Mouse (Mus musculus): ENCODE measurements at regions not wholly inside any gene's neighbourhood (a gene's known extent, or its start where the extent isn't known, plus 50 kb on each side); places are given as distances from the start of the nearest gene placed in this dataset.
"Not testable (repeated sequence)": the region's sequence is repeated elsewhere in the genome, so short reads cannot be mapped to it uniquely, and the experiment has no call there.

GRCm38 (mm10) chr8:112238681-112239080, 223.8 kb upstream of the Gm6793 start:
- H3K4me3 ChIP-seq (ENCODE audit: insufficient read depth, low read length) = no peak overlapping the region
- no peak overlapping the region for H3K27ac ChIP-seq (ENCODE audit: insufficient read depth, low read length)
- no peaks in the 10 kb centered on the region for H3K4me1 ChIP-seq (ENCODE audit: control insufficient read depth, insufficient read depth, low read length)
- TF ChIP-seq CTCF (IDR thresholded peaks at IDR 0.05; ENCODE audit: borderline replicate concordance, insufficient read depth, low read length) (no peak), POLR2A (IDR thresholded peaks at IDR 0.05; ENCODE audit: low read depth, low read length) (no peak)

DNA sequence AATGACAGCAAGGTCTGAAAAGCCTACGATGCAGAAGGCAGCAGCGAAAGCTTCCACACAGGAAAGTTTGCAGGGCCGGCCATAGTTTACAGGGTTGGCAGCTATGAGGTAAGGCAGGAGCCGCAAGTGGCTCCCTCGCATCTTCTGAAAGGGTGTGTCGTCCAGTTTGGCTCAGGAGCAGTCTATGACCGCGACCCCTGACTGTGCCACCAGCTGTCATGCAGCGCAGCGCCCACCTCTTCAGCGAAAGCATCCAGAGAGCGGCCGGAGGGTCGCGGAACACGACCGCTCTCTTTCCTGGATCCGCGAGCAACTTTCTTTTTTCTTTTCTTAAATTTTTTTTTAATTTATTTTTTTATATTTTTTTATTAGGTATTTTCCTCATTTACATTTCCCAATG, 221.9 kb upstream of the Gm6793 start:
- not testable (repeated sequence) for H3K4me3 ChIP-seq (ENCODE audit: insufficient read depth, low read length); H3K4me1 ChIP-seq (ENCODE audit: control insufficient read depth, insufficient read depth, low read length); H3K27ac ChIP-seq (ENCODE audit: insufficient read depth, low read length)

GRCm38 (mm10) chr8:112219656-112220055, 204.8 kb upstream of the Gm6793 start:
- H3K4me3 ChIP-seq (ENCODE audit: insufficient read depth, low read length) = no peak overlapping the region
- no peak overlapping the region for H3K27ac ChIP-seq (ENCODE audit: insufficient read depth, low read length)
- no peaks in the 10 kb centered on the region for H3K4me1 ChIP-seq (ENCODE audit: control insufficient read depth, insufficient read depth, low read length)
- TF ChIP-seq POLR2A (IDR thresholded peaks at IDR 0.05; ENCODE audit: low read depth, low read length) (no peak), CTCF (IDR thresholded peaks at IDR 0.05; ENCODE audit: borderline replicate concordance, insufficient read depth, low read length) (no peak)

DNA sequence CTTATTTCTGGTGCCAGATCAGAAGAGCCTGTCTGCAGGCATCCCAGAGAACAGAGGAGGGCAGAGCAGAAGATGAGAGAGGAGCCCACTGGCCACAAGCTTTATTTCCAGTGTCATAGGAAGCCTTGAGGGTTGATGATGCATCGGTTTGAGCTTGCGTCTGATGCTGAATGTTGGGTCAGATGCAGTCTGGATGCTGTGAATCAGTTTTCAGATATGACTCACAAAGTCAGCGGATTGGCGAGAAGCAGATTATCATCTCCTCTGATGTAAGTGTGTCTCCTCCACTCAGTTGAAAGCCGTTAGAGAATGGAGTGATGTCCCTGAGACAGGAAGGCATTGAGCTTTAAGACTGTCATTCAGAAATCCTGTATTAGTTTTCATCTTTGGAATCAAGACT, 197.3 kb upstream of the Gm6793 start:
- no peak overlapping the region for H3K4me3 ChIP-seq (ENCODE audit: insufficient read depth, low read length)
- H3K27ac ChIP-seq (ENCODE audit: insufficient read depth, low read length) = no peak overlapping the region
- TF ChIP-seq CTCF (IDR thresholded peaks at IDR 0.05; ENCODE audit: borderline replicate concordance, insufficient read depth, low read length) (no peak), POLR2A (IDR thresholded peaks at IDR 0.05; ENCODE audit: low read depth, low read length) (no peak)
- no peaks in the 10 kb centered on the region for H3K4me1 ChIP-seq (ENCODE audit: control insufficient read depth, insufficient read depth, low read length)

DNA sequence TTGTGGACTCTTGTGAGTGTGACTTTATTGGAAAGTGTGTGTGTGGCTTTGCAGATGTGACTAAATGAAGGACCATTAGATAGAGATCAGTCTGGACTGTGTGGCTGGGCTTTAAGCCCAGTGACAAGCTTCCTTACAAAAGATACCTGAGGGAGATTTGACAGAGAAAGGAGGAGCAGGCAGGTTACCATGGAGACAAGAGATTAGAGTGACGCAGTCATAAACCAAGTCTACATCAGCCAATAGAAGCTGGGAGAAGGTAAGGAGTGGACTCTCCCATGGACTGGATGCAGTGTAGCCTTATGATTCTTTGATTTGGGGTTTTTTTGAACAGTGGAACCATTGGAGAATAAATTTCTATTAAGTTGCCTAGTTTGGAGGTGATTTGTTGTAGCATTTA, 181.6 kb upstream of the Gm6793 start:
- H3K4me1 ChIP-seq (ENCODE audit: control insufficient read depth, insufficient read depth, low read length) = no peaks in the 10 kb centered on the region
- no peak overlapping the region for H3K27ac ChIP-seq (ENCODE audit: insufficient read depth, low read length)
- H3K4me3 ChIP-seq (ENCODE audit: insufficient read depth, low read length) = no peak overlapping the region
- no peak for TF ChIP-seq CTCF (IDR thresholded peaks at IDR 0.05; ENCODE audit: borderline replicate concordance, insufficient read depth, low read length)
- no peak for TF ChIP-seq POLR2A (IDR thresholded peaks at IDR 0.05; ENCODE audit: low read depth, low read length)

DNA sequence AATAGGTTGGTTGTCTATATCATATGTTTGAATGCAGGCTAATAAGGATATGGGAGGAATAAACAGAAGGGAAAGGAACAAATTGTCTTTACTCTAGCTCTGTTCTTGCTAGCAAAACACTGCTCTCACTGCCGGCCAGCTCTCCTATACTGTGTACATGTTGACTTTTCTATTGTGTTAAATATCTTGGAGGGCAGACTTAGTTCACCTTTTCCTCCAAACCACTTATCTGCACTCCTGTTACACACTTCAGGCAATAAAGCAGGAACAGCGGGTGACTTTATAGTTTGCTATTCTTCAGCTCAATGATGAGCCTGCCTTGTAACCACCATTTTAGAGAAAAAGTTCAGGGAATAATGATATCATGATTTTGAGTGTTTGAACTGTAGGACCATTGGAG, 181.0 kb upstream of the Gm6793 start:
- H3K27ac ChIP-seq (ENCODE audit: insufficient read depth, low read length) = no peak overlapping the region
- no peak for TF ChIP-seq CTCF (IDR thresholded peaks at IDR 0.05; ENCODE audit: borderline replicate concordance, insufficient read depth, low read length)
- TF ChIP-seq POLR2A (IDR thresholded peaks at IDR 0.05; ENCODE audit: low read depth, low read length) = no peak
- no peaks in the 10 kb centered on the region for H3K4me1 ChIP-seq (ENCODE audit: control insufficient read depth, insufficient read depth, low read length)
- no peak overlapping the region for H3K4me3 ChIP-seq (ENCODE audit: insufficient read depth, low read length)

GRCm38 (mm10) chr8:112191846-112192245, 177.0 kb upstream of the Gm6793 start:
- Histone ChIP-seq H3K4me3 (ENCODE audit: insufficient read depth, low read length) (no peak overlapping the region), H3K4me1 (ENCODE audit: control insufficient read depth, insufficient read depth, low read length) (no peaks in the 10 kb centered on the region), H3K27ac (ENCODE audit: insufficient read depth, low read length) (no peak overlapping the region)
- TF ChIP-seq POLR2A (IDR thresholded peaks at IDR 0.05; ENCODE audit: low read depth, low read length) = no peak
- TF ChIP-seq CTCF (IDR thresholded peaks at IDR 0.05; ENCODE audit: borderline replicate concordance, insufficient read depth, low read length) = no peak

DNA sequence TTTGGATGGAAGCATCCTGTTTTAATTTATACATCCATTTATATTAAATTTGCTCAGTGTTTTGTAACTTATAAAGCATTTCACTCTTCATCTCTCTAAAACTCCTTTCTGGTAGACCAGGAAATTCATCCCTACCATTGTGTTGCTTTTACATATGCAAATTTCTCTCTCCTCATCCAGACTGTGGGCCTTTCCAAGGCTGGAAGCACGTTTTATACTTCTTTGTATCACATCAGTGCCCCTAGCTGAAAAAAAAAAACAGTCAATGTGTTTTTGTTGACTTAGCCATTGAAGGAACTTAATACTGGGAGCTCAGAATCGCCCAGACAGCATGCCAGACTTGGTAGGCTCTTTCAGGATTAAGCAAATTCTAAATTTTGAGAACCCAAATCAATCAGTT, 174.9 kb upstream of the Gm6793 start:
- TF ChIP-seq CTCF (IDR thresholded peaks at IDR 0.05; ENCODE audit: borderline replicate concordance, insufficient read depth, low read length) (no peak), POLR2A (IDR thresholded peaks at IDR 0.05; ENCODE audit: low read depth, low read length) (no peak)
- Histone ChIP-seq H3K4me3 (ENCODE audit: insufficient read depth, low read length) (no peak overlapping the region), H3K27ac (ENCODE audit: insufficient read depth, low read length) (no peak overlapping the region), H3K4me1 (ENCODE audit: control insufficient read depth, insufficient read depth, low read length) (no peaks in the 10 kb centered on the region)

GRCm38 (mm10) chr8:112170184-112170583, 155.3 kb upstream of the Gm6793 start:
- H3K4me3 ChIP-seq (ENCODE audit: insufficient read depth, low read length) = no peak overlapping the region
- H3K4me1 ChIP-seq (ENCODE audit: control insufficient read depth, insufficient read depth, low read length) = no peaks in the 10 kb centered on the region
- TF ChIP-seq POLR2A (IDR thresholded peaks at IDR 0.05; ENCODE audit: low read depth, low read length) (no peak), CTCF (IDR thresholded peaks at IDR 0.05; ENCODE audit: borderline replicate concordance, insufficient read depth, low read length) (no peak)
- no peak overlapping the region for H3K27ac ChIP-seq (ENCODE audit: insufficient read depth, low read length)

DNA sequence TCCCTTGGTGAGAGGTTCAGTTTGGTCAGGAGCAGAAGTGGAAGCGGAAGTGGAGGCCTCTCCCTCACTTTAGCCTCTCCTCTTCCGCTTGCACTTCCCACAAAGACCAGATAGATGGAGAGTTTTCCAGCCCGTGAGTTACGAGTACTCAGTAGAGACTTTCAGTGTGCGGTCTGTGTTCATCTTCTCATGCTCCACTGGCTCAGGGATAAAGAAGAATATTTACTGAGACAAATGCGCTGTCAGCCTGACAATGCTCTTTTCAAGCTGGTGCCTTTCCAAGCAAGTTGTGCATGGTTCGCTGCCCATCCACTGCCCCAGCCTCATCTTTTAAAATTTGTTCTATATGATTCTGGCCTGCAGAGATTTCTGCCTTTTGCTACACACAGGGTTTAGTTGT, 141.8 kb upstream of the Gm6793 start:
- no peak overlapping the region for H3K4me3 ChIP-seq (ENCODE audit: insufficient read depth, low read length)
- no peaks in the 10 kb centered on the region for H3K4me1 ChIP-seq (ENCODE audit: control insufficient read depth, insufficient read depth, low read length)
- H3K27ac ChIP-seq (ENCODE audit: insufficient read depth, low read length) = no peak overlapping the region
- TF ChIP-seq POLR2A (IDR thresholded peaks at IDR 0.05; ENCODE audit: low read depth, low read length) (no peak), CTCF (IDR thresholded peaks at IDR 0.05; ENCODE audit: borderline replicate concordance, insufficient read depth, low read length) (no peak)

DNA sequence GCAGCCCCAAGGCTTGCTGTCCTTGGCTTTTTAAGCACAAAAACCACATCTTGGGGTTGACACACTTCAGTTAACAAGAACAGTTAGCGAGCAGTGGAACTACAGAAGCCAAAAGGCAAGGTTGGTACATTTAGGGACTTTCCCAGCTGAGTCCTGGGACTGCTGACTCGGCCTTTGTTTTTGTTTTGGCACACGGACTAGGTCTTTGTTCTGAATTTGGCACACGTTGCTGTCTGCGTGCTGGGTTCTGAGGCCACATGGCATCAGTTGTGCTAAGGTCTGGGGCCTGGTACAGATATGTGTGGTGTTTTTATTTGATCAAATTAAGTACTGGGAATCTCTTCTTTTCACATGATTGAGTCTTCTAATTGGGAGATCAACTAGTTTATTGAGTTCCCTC, 124.1 kb upstream of the Gm6793 start:
- no peak for TF ChIP-seq CTCF (IDR thresholded peaks at IDR 0.05; ENCODE audit: borderline replicate concordance, insufficient read depth, low read length)
- TF ChIP-seq POLR2A (IDR thresholded peaks at IDR 0.05; ENCODE audit: low read depth, low read length) = no peak
- Histone ChIP-seq H3K4me3 (ENCODE audit: insufficient read depth, low read length) (no peak overlapping the region), H3K27ac (ENCODE audit: insufficient read depth, low read length) (no peak overlapping the region), H3K4me1 (ENCODE audit: control insufficient read depth, insufficient read depth, low read length) (no peaks in the 10 kb centered on the region)
